Mouse (Mus musculus) erythroblast, embryonic 14.5 days (primary cell): ENCODE measurements around the gene Fosl1. TPM values are rescaled to one million over a fixed set of nuclear protein-coding genes. Genes with fewer than 3 reads are reported as not detected.

Experiments used
- H3K27me3 ChIP-seq: 2 replicates; pipeline ENCODE4 v1.6.1; 2012; ENCODE audit warnings: inconsistent platforms; ENCODE audit not compliant: control insufficient read depth
- H3K36me3 ChIP-seq: 2 replicates; pipeline ENCODE4 v1.6.1; 2012; ENCODE audit warnings: mild to moderate bottlenecking, inconsistent platforms; ENCODE audit not compliant: control insufficient read depth
- H3K4me1 ChIP-seq: 2 replicates; pipeline ENCODE4 v1.6.1; 2012; ENCODE audit warnings: inconsistent platforms; ENCODE audit not compliant: control insufficient read depth
- H3K4me3 ChIP-seq: replicated peaks from 2 replicates; pipeline ENCODE3; 2012; ENCODE audit warnings: moderate library complexity, mild to moderate bottlenecking, inconsistent platforms
- H3K9me3 ChIP-seq: 2 replicates; pipeline ENCODE4 v1.6.1; 2012; ENCODE audit warnings: low read length, inconsistent platforms, mixed read lengths; ENCODE audit not compliant: control insufficient read depth
- GATA1 ChIP-seq: IDR thresholded peaks from 2 replicates; pipeline ENCODE4 v1.6.1; 2012; ENCODE audit warnings: low read length, inconsistent platforms, mixed read lengths
- TAL1 ChIP-seq: IDR thresholded peaks from 3 replicates; pipeline ENCODE4 v1.6.1; 2012; ENCODE audit warnings: low read length, inconsistent platforms, mixed read lengths
- polyA plus RNA-seq: library from polyadenylated mRNA; stranded (reverse); fragments of >175 nt; gene quantifications from 2 replicates; pipeline ENCODE4 v1.2.3, GENCODE M21; 2012

Fosl1 gene
- polyA plus RNA-seq, 1 experiment: 0.12 TPM

GRCm38 (mm10) chr19:5461411-5461810 lies 14.1 kb downstream of the Fosl1 start:
- Histone ChIP-seq H3K4me3 (peak overlapping the region; percentile 83), H3K36me3 (peaks cover 41% of the 10 kb centered on the region), H3K27me3 (peaks cover 6% of the 10 kb centered on the region), H3K4me1 (peaks cover 52% of the 10 kb centered on the region), H3K9me3 (no peaks in the 10 kb centered on the region)
- no peak for TF ChIP-seq GATA1
- no peak for TF ChIP-seq TAL1

GRCm38 (mm10) chr19:5463212-5463611 lies 15.9 kb downstream of the Fosl1 start:
- Histone ChIP-seq H3K4me3 (no peak overlapping the region), H3K36me3 (peaks cover 50% of the 10 kb centered on the region), H3K4me1 (peaks cover 34% of the 10 kb centered on the region), H3K9me3 (no peaks in the 10 kb centered on the region), H3K27me3 (no peaks in the 10 kb centered on the region; the same call in 1 of the 2 replicates)
- TF ChIP-seq TAL1: no peak
- no peak for TF ChIP-seq GATA1

- Histone ChIP-seq H3K36me3 (peaks cover 50% of the 10 kb centered on the region), H3K4me1 (peaks cover 28% of the 10 kb centered on the region), H3K27me3 (no peaks in the 10 kb centered on the region), H3K4me3 (no peak overlapping the region), H3K9me3 (no peaks in the 10 kb centered on the region)
- TF ChIP-seq GATA1 (no peak), TAL1 (no peak)
Observed at GRCm38 (mm10) chr19:5463791-5464562, 16.6 kb downstream of the Fosl1 start.

- Histone ChIP-seq H3K36me3 (peaks cover 50% of the 10 kb centered on the region), H3K4me3 (no peak overlapping the region)
- TF ChIP-seq TAL1: no peak
Observed at GRCm38 (mm10) chr19:5465037-5465436, 17.7 kb downstream of the Fosl1 start.

GRCm38 (mm10) chr19:5466916-5467500 lies 19.7 kb downstream of the Fosl1 start:
- Histone ChIP-seq H3K36me3 (peaks cover 50% of the 10 kb centered on the region), H3K4me3 (no peak overlapping the region), H3K9me3 (no peaks in the 10 kb centered on the region), H3K4me1 (peaks cover 3% of the 10 kb centered on the region; the same call in 1 of the 2 replicates), H3K27me3 (peaks cover 6% of the 10 kb centered on the region)
- TF ChIP-seq TAL1 (no peak), GATA1 (no peak)

More at GRCm38 (mm10) chr19:5465037-5465436, 17.7 kb downstream of the Fosl1 start:
- Histone ChIP-seq H3K9me3 (no peaks in the 10 kb centered on the region), H3K27me3 (peaks cover 3% of the 10 kb centered on the region), H3K4me1 (peaks cover 18% of the 10 kb centered on the region)

GRCm38 (mm10) chr19:5468374-5468773 lies 21.0 kb downstream of the Fosl1 start, which contains the start of gene Ctsw:
Gene Ctsw, minus strand, starts transcription at chr19:5468507.
- H3K36me3 ChIP-seq: peaks cover 39% of the 10 kb centered on the region
- H3K4me1 ChIP-seq: peaks cover 2% of the 10 kb centered on the region
- H3K27me3 ChIP-seq: peaks cover 16% of the 10 kb centered on the region
- H3K4me3 ChIP-seq: no peak within 1 kb of the TSS
- no peaks in the 10 kb centered on the region for H3K9me3 ChIP-seq
- TF ChIP-seq GATA1 (no peak), TAL1 (no peak)

GRCm38 (mm10) chr19:5471846-5472245 lies 24.5 kb downstream of the Fosl1 start:
- Histone ChIP-seq H3K4me3 (no peak overlapping the region), H3K9me3 (no peaks in the 10 kb centered on the region; the same call in 1 of the 2 replicates), H3K4me1 (peaks cover 17% of the 10 kb centered on the region), H3K36me3 (peaks cover 5% of the 10 kb centered on the region), H3K27me3 (peaks cover 47% of the 10 kb centered on the region)
- no peak for TF ChIP-seq GATA1
- TF ChIP-seq TAL1: no peak

- TF ChIP-seq GATA1 (no peak), TAL1 (no peak)
Observed at GRCm38 (mm10) chr19:5472857-5473256, 25.5 kb downstream of the Fosl1 start.

GRCm38 (mm10) chr19:5473720-5474119 lies 26.4 kb downstream of the Fosl1 start, which contains the start of gene Efemp2:
Gene Efemp2, plus strand, starts transcription at chr19:5473954.
- Histone ChIP-seq H3K9me3 (no peaks in the 10 kb centered on the region; the same call in 1 of the 2 replicates), H3K27me3 (peaks cover 54% of the 10 kb centered on the region), H3K4me1 (peaks cover 17% of the 10 kb centered on the region), H3K36me3 (no peaks in the 10 kb centered on the region), H3K4me3 (peak within 1 kb of the TSS; percentile 42)
- TF ChIP-seq GATA1 (no peak), TAL1 (no peak)

More at GRCm38 (mm10) chr19:5472857-5473256, 25.5 kb downstream of the Fosl1 start:
- peaks cover 52% of the 10 kb centered on the region for H3K27me3 ChIP-seq
- H3K9me3 ChIP-seq: no peaks in the 10 kb centered on the region; the same call in 1 of the 2 replicates
- H3K4me1 ChIP-seq: peaks cover 17% of the 10 kb centered on the region
- H3K36me3 ChIP-seq: no peaks in the 10 kb centered on the region
- no peak overlapping the region for H3K4me3 ChIP-seq
